15 mouse cellular contexts compared by ENCODE assay signal in genomic region chr11:116589020-116589531, GRCm38 (mm10). TPM values are rescaled to one million over a fixed set of nuclear protein-coding genes. Genes with fewer than 3 reads are reported as not detected.
DNase-seq lines count a peak whose midpoint lies in the region; ATAC-seq lines count a peak whose summit lies in the region.
"Had no signal": no experiment of that assay in that cellular context is flagged by ENCODE, and none has a peak within 500 bp of the region (broad histone marks: within the 10 kb centered on the region; RNA-seq: fewer than 3 reads in every experiment).

No protein-coding gene starts in this region.

- no peaks in the 10 kb centered on the region for H3K36me3 ChIP-seq in heart, embryonic 16.5 days (ENCODE audit: control insufficient read depth, insufficient read depth)
- no peaks in the 10 kb centered on the region for H3K36me3 ChIP-seq in embryonic facial prominence, embryonic 11.5 days (replicated peaks; ENCODE audit: control insufficient read depth, insufficient read depth, low read depth, low read length)
- no peaks in the 10 kb centered on the region for H3K36me3 ChIP-seq in hindbrain, embryonic 14.5 days (replicated peaks; ENCODE audit: control insufficient read depth, insufficient read depth)
- H3K36me3 ChIP-seq in neural tube, embryonic 13.5 days: no peaks in the 10 kb centered on the region
- H3K36me3 ChIP-seq: limb, embryonic 12.5 days had no signal

- intact Hi-C loops in heart, postnatal 36 days (cut with DNase I): no loop called here

- WGBS in heart, embryonic 16.5 days: 21% methylated on average over 14 of the region's 14 CpGs
- 19% methylated on average over 14 of the region's 14 CpGs for WGBS in embryonic facial prominence, embryonic 11.5 days
- WGBS in hindbrain, embryonic 14.5 days: 18% methylated on average over 14 of the region's 14 CpGs
- 17% methylated on average over 14 of the region's 14 CpGs for WGBS in neural tube, embryonic 13.5 days

- 0 out of 2 replicates have a peak overlapping the region, but pooled peaks have one; percentile 3 for H3K4me2 ChIP-seq in heart, embryonic 16.5 days (ENCODE audit: low read depth, low read length)
- H3K4me2 ChIP-seq in embryonic facial prominence, embryonic 11.5 days (ENCODE audit: low read depth, low read length): no peak overlapping the region
- no peak overlapping the region; the same call in 1 of the 2 replicates for H3K4me2 ChIP-seq in hindbrain, embryonic 14.5 days (replicated peaks)
- peak overlapping the region; percentile 28 for H3K4me2 ChIP-seq in neural tube, embryonic 13.5 days
- H3K4me2 ChIP-seq: limb, embryonic 12.5 days had no signal

- H3K4me3 ChIP-seq in heart, embryonic 16.5 days (ENCODE audit: low read length): no peak overlapping the region
- no peak overlapping the region for H3K4me3 ChIP-seq in embryonic facial prominence, embryonic 11.5 days (ENCODE audit: low read depth, low read length)
- no peak overlapping the region for H3K4me3 ChIP-seq in hindbrain, embryonic 14.5 days (replicated peaks; ENCODE audit: low read length)
- H3K4me3 ChIP-seq in neural tube, embryonic 13.5 days: no peak overlapping the region
- H3K4me3 ChIP-seq: erythroblast, embryonic 14.5 days; limb, embryonic 12.5 days had no signal

- H3K9me3 ChIP-seq in heart, embryonic 16.5 days (replicated peaks; ENCODE audit: control insufficient read depth, low read length): no peaks in the 10 kb centered on the region
- no peaks in the 10 kb centered on the region for H3K9me3 ChIP-seq in embryonic facial prominence, embryonic 11.5 days (replicated peaks; ENCODE audit: control insufficient read depth, low read length)
- no peaks in the 10 kb centered on the region for H3K9me3 ChIP-seq in hindbrain, embryonic 14.5 days (ENCODE audit: control insufficient read depth, low read length)
- H3K9me3 ChIP-seq in neural tube, embryonic 13.5 days: no peaks in the 10 kb centered on the region
- H3K9me3 ChIP-seq: limb, embryonic 12.5 days had no signal

- H3K27ac ChIP-seq in heart, embryonic 16.5 days (ENCODE audit: low read length): no peak overlapping the region
- no peak overlapping the region for H3K27ac ChIP-seq in embryonic facial prominence, embryonic 11.5 days (replicated peaks; ENCODE audit: low read depth, low read length)
- H3K27ac ChIP-seq in hindbrain, embryonic 14.5 days: no peak overlapping the region
- H3K27ac ChIP-seq in neural tube, embryonic 13.5 days (replicated peaks): peak overlapping the region; percentile 72
- H3K27ac ChIP-seq: limb, embryonic 12.5 days had no signal

- no peak for DNase-seq in heart, postnatal 36 days
- DNase-seq in embryonic facial prominence, embryonic 11.5 days (ENCODE audit: low spot score): no peak
- DNase-seq in hindbrain, embryonic 14.5 days (ENCODE audit: low spot score): peak; percentile 57
- DNase-seq in gastrocnemius, adult 8-10 months (ENCODE audit: low spot score in 2 of 2): no peak
- no peak for DNase-seq in cerebellum, adult 9-11 months
- DNase-seq in urinary bladder, postnatal 14 days (ENCODE audit: low spot score): no peak
- DNase-seq: adrenal gland, postnatal 36 days; cerebellum, adult 8-10 months; kidney, adult 18-20 months had no signal

- no peak overlapping the region for H3K9ac ChIP-seq in heart, embryonic 16.5 days (ENCODE audit: low read length)
- no peak overlapping the region; the same call in 1 of the 2 replicates for H3K9ac ChIP-seq in embryonic facial prominence, embryonic 11.5 days (replicated peaks; ENCODE audit: low read length)
- H3K9ac ChIP-seq in hindbrain, embryonic 14.5 days: 0 out of 2 replicates have a peak overlapping the region, but pooled peaks have one; percentile 26
- peak overlapping the region; percentile 51 for H3K9ac ChIP-seq in neural tube, embryonic 13.5 days
- H3K9ac ChIP-seq: limb, embryonic 12.5 days had no signal

- H3K4me1 ChIP-seq in heart, embryonic 16.5 days (ENCODE audit: control insufficient read depth, insufficient read depth, low read length): peaks cover 4% of the 10 kb centered on the region; the same call in 1 of the 2 replicates
- H3K4me1 ChIP-seq in embryonic facial prominence, embryonic 11.5 days (ENCODE audit: control insufficient read depth, insufficient read depth, low read length): no peaks in the 10 kb centered on the region; the same call in 1 of the 2 replicates
- peaks cover 7% of the 10 kb centered on the region; the same call in 1 of the 2 replicates for H3K4me1 ChIP-seq in hindbrain, embryonic 14.5 days (replicated peaks; ENCODE audit: control insufficient read depth, insufficient read depth, low read length)
- H3K4me1 ChIP-seq in neural tube, embryonic 13.5 days (replicated peaks): peaks cover 34% of the 10 kb centered on the region

- ATAC-seq in heart, embryonic 16.5 days (replicated peaks; ENCODE audit: extremely low read depth, insufficient read depth, low FRiP score): no peak
- ATAC-seq in embryonic facial prominence, embryonic 11.5 days (replicated peaks; ENCODE audit: insufficient number of reproducible peaks, low FRiP score, low TSS enrichment, low read depth): peak; percentile 29; the same call in 1 of the 2 replicates
- ATAC-seq in hindbrain, embryonic 14.5 days (ENCODE audit: low FRiP score): peak; percentile 41; the same call in 1 of the 2 replicates
- ATAC-seq in neural tube, embryonic 13.5 days (ENCODE audit: low read depth): peak; percentile 58

- 0 out of 2 replicates have a peak, but pooled peaks cover 3% of the 10 kb centered on the region for H3K27me3 ChIP-seq in heart, embryonic 16.5 days (ENCODE audit: control insufficient read depth, insufficient read depth, low read length)
- H3K27me3 ChIP-seq in embryonic facial prominence, embryonic 11.5 days (ENCODE audit: control insufficient read depth, insufficient read depth, low read length): no peaks in the 10 kb centered on the region
- H3K27me3 ChIP-seq in hindbrain, embryonic 14.5 days (ENCODE audit: control insufficient read depth, insufficient read depth, low read length): no peaks in the 10 kb centered on the region
- H3K27me3 ChIP-seq in neural tube, embryonic 13.5 days: no peaks in the 10 kb centered on the region

RNA-seq across cellular contexts. Expression of gene Aanat, which starts 2.8 kb away (rescaled TPM):
- polyA plus RNA-seq in heart, embryonic 16.5 days (2015; fragmentation: Nextera tagmentation; extraction: Ambion mirVana): not detected in 2 replicates
- total RNA-seq in heart, postnatal 36 days (2021): not detected
- not detected in 2 replicates for polyA plus RNA-seq in embryonic facial prominence, embryonic 11.5 days (2014; fragmentation: Nextera tagmentation; extraction: Ambion mirVana)
- polyA plus RNA-seq in hindbrain, embryonic 14.5 days (2014; fragmentation: Nextera tagmentation; extraction: Ambion mirVana): 0.15 TPM in 1 of 2 replicates, not detected in the other
- polyA plus RNA-seq in neural tube, embryonic 13.5 days (2015; fragmentation: Nextera tagmentation; extraction: Ambion mirVana): 0.18 TPM in 1 of 2 replicates, not detected in the other
- total RNA-seq in gastrocnemius, adult 8-10 months (2022): not detected
- total RNA-seq: adrenal gland, postnatal 36 days; granulocyte monocyte progenitor cell, adult 5-6 weeks had no signal
- polyA plus RNA-seq: erythroblast, embryonic 14.5 days; limb, embryonic 12.5 days; spleen, adult 2 months had no signal

RNA-seq across cellular contexts. Expression of gene Ube2o, which starts 7.8 kb away (rescaled TPM):
- polyA plus RNA-seq in heart, embryonic 16.5 days (2015; fragmentation: Nextera tagmentation; extraction: Ambion mirVana): 5.5 and 6.9 TPM in 2 replicates
- 10 to 100 TPM; 28.5 to 29.7 TPM for total RNA-seq in heart, postnatal 36 days (2021)
- polyA plus RNA-seq in embryonic facial prominence, embryonic 11.5 days (2014; fragmentation: Nextera tagmentation; extraction: Ambion mirVana): 17.2 and 17.4 TPM in 2 replicates
- polyA plus RNA-seq in hindbrain, embryonic 14.5 days (2014; fragmentation: Nextera tagmentation; extraction: Ambion mirVana): 27.5 and 28.5 TPM in 2 replicates
- polyA plus RNA-seq in neural tube, embryonic 13.5 days (2015; fragmentation: Nextera tagmentation; extraction: Ambion mirVana): 20.1 and 24.6 TPM in 2 replicates
- 10 to 100 TPM; 22.4 to 27.6 (median 22.5) TPM for total RNA-seq in gastrocnemius, adult 8-10 months (2022)

RNA-seq across cellular contexts. Expression of gene Rhbdf2, which starts 37.7 kb away (rescaled TPM):
- 9.9 and 10.3 TPM in 2 replicates for polyA plus RNA-seq in heart, embryonic 16.5 days (2015; fragmentation: Nextera tagmentation; extraction: Ambion mirVana)
- 10 to 100 TPM; 10.3 to 15.3 TPM for total RNA-seq in heart, postnatal 36 days (2021)
- 2.8 and 3.1 TPM in 2 replicates for polyA plus RNA-seq in embryonic facial prominence, embryonic 11.5 days (2014; fragmentation: Nextera tagmentation; extraction: Ambion mirVana)
- polyA plus RNA-seq in hindbrain, embryonic 14.5 days (2014; fragmentation: Nextera tagmentation; extraction: Ambion mirVana): 1.1 and 1.2 TPM in 2 replicates
- 3.7 TPM in 2 replicates for polyA plus RNA-seq in neural tube, embryonic 13.5 days (2015; fragmentation: Nextera tagmentation; extraction: Ambion mirVana)
- 10 to 100 TPM; 10.6 to 19.9 (median 11.2) TPM for total RNA-seq in gastrocnemius, adult 8-10 months (2022)

RNA-seq across cellular contexts. Expression of gene Sphk1, which starts 58.4 kb away (rescaled TPM):
- polyA plus RNA-seq in heart, embryonic 16.5 days (2015; fragmentation: Nextera tagmentation; extraction: Ambion mirVana): 3.6 and 4.5 TPM in 2 replicates
- total RNA-seq in heart, postnatal 36 days (2021): 1 to 10 TPM; 1.0 to 1.2 TPM
- polyA plus RNA-seq in embryonic facial prominence, embryonic 11.5 days (2014; fragmentation: Nextera tagmentation; extraction: Ambion mirVana): 5.0 and 7.2 TPM in 2 replicates
- 4.0 and 4.1 TPM in 2 replicates for polyA plus RNA-seq in hindbrain, embryonic 14.5 days (2014; fragmentation: Nextera tagmentation; extraction: Ambion mirVana)
- 3.7 and 6.1 TPM in 2 replicates for polyA plus RNA-seq in neural tube, embryonic 13.5 days (2015; fragmentation: Nextera tagmentation; extraction: Ambion mirVana)
- total RNA-seq in gastrocnemius, adult 8-10 months (2022): under 1 TPM; 0.15 to 0.75 (median 0.51) TPM
- total RNA-seq: granulocyte monocyte progenitor cell, adult 5-6 weeks had no signal

Comparison
In these comparisons a context has a peak if more than half of its experiments do, and no peak if none do; other contexts are left out.
1. H3K4me2 ChIP-seq: peak in heart, embryonic 16.5 days (single experiment) and neural tube, embryonic 13.5 days (single experiment); none in embryonic facial prominence, embryonic 11.5 days (single experiment) and hindbrain, embryonic 14.5 days (single experiment).
2. H3K9ac ChIP-seq: peak in hindbrain, embryonic 14.5 days (single experiment) and neural tube, embryonic 13.5 days (single experiment); none in heart, embryonic 16.5 days (single experiment) and embryonic facial prominence, embryonic 11.5 days (single experiment).